Mouse (Mus musculus): ENCODE measurements around the gene Nsd2. TPM values are rescaled to one million over a fixed set of nuclear protein-coding genes. Genes with fewer than 3 reads are reported as not detected.
A peak's percentile ranks its signal among the peaks of the same experiment; 100 is the strongest.

Nsd2 gene
- polyA plus RNA-seq, 1 experiment from 2014 or later: 26.9 TPM

- peak overlapping the region; percentile 98 for H3K9ac ChIP-seq
- peak overlapping the region; percentile 93 for H3K4me2 ChIP-seq
- peaks cover 9% of the 10 kb centered on the region; the same call in 1 of the 2 replicates for H3K36me3 ChIP-seq (replicated peaks)
- H3K27ac ChIP-seq (replicated peaks): peak overlapping the region; percentile 92
- no peaks in the 10 kb centered on the region for H3K9me3 ChIP-seq (replicated peaks)
- WGBS (ENCODE audit: insufficient replicate concordance): 25% methylated on average over 9 of the region's 9 CpGs
- H3K27me3 ChIP-seq: no peaks in the 10 kb centered on the region
- H3K4me3 ChIP-seq (replicated peaks): peak overlapping the region; percentile 100
- peaks cover 57% of the 10 kb centered on the region for H3K4me1 ChIP-seq (replicated peaks)
- no peak for ATAC-seq (ENCODE audit: insufficient read depth)
Observed at GRCm38 (mm10) chr5:33819141-33819875, 1.2 kb upstream of the Nsd2 start.

DNA sequence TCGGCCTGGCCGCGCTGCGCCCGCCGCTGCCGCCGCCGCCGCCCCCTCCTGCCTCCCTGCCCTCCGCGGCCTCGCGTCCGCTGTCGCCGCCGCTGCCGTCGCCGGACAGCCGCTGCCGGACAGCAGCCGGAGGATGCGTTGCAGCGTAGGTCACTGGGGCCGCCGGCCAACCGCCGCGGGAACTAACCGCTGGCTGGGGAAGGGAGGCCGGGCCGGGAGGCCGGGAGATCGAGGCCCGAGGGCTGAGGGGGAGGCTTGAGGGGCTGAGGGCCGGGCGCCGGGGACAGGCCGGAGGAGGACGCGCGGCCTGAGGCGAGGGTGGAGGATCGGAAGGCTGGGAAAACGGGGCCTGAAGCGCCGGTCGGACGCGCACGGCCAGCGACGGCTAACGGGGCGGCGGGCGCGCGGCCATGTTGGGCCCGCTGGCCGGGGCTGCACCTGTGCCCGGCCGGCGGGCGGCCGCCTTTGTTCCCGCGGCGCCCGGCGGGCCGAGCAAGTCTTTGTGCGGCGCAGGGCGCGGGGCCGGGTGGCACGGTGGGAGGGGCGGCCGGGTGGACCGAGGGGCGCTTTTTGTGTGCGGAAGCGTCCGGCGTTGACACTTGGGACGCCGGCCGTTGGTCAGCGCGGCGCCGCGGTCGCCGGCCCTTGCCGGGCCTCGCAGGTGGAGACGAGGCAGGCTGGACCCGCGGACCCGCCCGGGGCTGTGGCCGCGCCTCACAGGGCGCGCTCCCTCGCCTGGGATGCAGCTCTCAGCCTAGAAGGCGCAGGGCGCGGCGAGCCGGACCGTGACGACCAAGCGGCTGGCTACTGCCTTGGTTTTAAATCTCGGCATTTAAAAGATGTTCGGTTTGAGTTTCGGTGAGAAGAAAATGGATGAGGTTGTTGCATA lies 452 bp downstream of the Nsd2 start:
- Histone ChIP-seq H3K9me3 (replicated peaks) (no peaks in the 10 kb centered on the region), H3K27me3 (no peaks in the 10 kb centered on the region), H3K4me1 (replicated peaks) (peaks cover 71% of the 10 kb centered on the region), H3K4me3 (replicated peaks) (peak overlapping the region; percentile 100), H3K9ac (peak overlapping the region; percentile 98), H3K27ac (replicated peaks) (peak overlapping the region; percentile 92), H3K4me2 (peak overlapping the region; percentile 93), H3K36me3 (replicated peaks) (peaks cover 20% of the 10 kb centered on the region)
- peak; percentile 53 for ATAC-seq (ENCODE audit: insufficient read depth)
- under 1% methylated on average over 120 of the region's 121 CpGs for WGBS (ENCODE audit: insufficient replicate concordance)

DNA sequence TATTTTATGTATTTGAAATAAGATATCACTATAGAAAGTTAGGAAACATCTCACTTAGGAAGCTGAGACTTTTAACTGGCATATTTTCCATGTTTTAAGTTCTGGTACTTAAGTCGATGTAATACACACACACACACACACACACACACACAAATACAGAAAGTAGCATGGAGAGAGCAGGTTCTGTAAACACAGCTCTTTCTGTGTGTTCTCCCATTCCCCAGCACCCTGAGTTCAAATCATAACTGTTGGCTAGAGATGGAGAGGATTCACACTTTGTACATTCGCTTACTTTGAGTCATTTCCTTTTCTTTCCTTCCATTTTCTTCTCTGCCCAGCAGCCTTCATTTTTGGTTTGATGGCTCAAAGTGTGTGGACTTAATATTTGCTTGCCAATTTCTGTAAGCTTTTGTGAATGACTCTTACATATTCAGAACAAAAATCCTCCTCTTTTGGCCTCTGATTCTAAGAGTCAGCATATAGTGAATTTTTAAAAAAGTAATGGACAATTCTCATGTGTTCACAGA lies 1.4 kb downstream of the Nsd2 start:
- Histone ChIP-seq H3K4me1 (replicated peaks) (peaks cover 62% of the 10 kb centered on the region), H3K9me3 (replicated peaks) (no peaks in the 10 kb centered on the region), H3K9ac (peak overlapping the region; percentile 98), H3K27me3 (no peaks in the 10 kb centered on the region), H3K4me2 (peak overlapping the region; percentile 93), H3K27ac (replicated peaks) (no peak overlapping the region), H3K4me3 (replicated peaks) (peak overlapping the region; percentile 100), H3K36me3 (replicated peaks) (peaks cover 25% of the 10 kb centered on the region)
- WGBS (ENCODE audit: insufficient replicate concordance): 28% methylated on average over 2 of the region's 2 CpGs
- no peak for ATAC-seq (ENCODE audit: insufficient read depth)

GRCm38 (mm10) chr5:33822456-33822855 lies 1.9 kb downstream of the Nsd2 start:
- WGBS (ENCODE audit: insufficient replicate concordance): 33% methylated on average over 3 of the region's 3 CpGs
- Histone ChIP-seq H3K4me3 (replicated peaks) (peak overlapping the region; percentile 100), H3K4me1 (replicated peaks) (peaks cover 58% of the 10 kb centered on the region), H3K36me3 (replicated peaks) (peaks cover 30% of the 10 kb centered on the region), H3K4me2 (peak overlapping the region; percentile 93), H3K27ac (replicated peaks) (no peak overlapping the region), H3K27me3 (no peaks in the 10 kb centered on the region), H3K9ac (peak overlapping the region; percentile 98; the same call in 1 of the 2 replicates), H3K9me3 (replicated peaks) (no peaks in the 10 kb centered on the region)
- ATAC-seq (ENCODE audit: insufficient read depth): no peak

GRCm38 (mm10) chr5:33826001-33826400 lies 5.5 kb downstream of the Nsd2 start:
- Histone ChIP-seq H3K4me3 (replicated peaks) (no peak overlapping the region), H3K27me3 (no peaks in the 10 kb centered on the region), H3K36me3 (replicated peaks) (peaks cover 42% of the 10 kb centered on the region), H3K9ac (no peak overlapping the region), H3K4me1 (replicated peaks) (peaks cover 58% of the 10 kb centered on the region), H3K9me3 (replicated peaks) (no peaks in the 10 kb centered on the region), H3K27ac (replicated peaks) (no peak overlapping the region), H3K4me2 (no peak overlapping the region)
- ATAC-seq (ENCODE audit: insufficient read depth): no peak

DNA sequence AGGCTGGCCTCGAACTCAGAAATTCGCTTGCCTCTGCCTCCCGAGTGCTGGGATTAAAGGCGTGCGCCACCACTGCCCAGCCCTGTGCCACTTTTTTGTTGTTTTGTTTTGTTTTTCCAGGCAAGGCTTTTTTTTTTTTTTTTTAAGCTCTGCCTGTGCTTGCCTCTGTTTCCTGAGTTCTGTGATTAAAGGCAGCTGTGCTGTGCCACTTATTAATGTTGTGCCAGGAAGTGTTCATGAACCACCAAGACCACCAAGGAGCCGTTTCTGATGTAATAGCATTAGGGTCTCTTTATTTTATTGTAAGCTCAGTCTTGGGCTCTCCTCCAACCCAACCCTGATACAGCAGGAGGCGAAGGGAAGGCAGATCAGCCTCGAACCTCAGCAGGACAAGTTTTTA lies 7.6 kb downstream of the Nsd2 start:
- Histone ChIP-seq H3K27ac (replicated peaks) (no peak overlapping the region), H3K9ac (no peak overlapping the region), H3K36me3 (replicated peaks) (peaks cover 43% of the 10 kb centered on the region), H3K9me3 (replicated peaks) (no peaks in the 10 kb centered on the region), H3K4me3 (replicated peaks) (no peak overlapping the region), H3K4me1 (replicated peaks) (peaks cover 46% of the 10 kb centered on the region), H3K4me2 (no peak overlapping the region), H3K27me3 (no peaks in the 10 kb centered on the region)
- ATAC-seq (ENCODE audit: insufficient read depth): no peak
- 73% methylated on average over 8 of the region's 8 CpGs for whole genome bisulfite sequencing (ENCODE audit: insufficient replicate concordance)

DNA sequence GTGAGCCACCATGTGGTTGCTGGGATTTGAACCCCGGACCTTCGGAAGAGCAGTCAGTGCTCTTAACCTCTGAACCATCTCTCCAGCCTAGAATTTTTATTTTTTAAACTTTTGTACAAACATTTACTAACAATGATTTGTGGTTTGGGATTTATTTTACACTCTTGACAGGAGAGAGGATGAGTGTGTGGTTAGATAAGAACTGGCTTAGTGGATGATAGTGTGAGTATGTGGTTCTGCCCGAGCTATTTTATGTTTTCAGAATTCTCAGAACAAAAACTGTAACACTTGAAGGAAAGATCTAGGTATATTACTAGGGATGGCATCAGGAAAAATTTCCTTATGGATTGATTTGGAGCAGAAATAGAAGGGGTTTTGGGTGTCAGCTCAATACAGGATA lies 9.4 kb downstream of the Nsd2 start:
- Histone ChIP-seq H3K9ac (no peak overlapping the region), H3K27me3 (no peaks in the 10 kb centered on the region), H3K4me1 (replicated peaks) (peaks cover 31% of the 10 kb centered on the region), H3K4me3 (replicated peaks) (no peak overlapping the region), H3K27ac (replicated peaks) (no peak overlapping the region), H3K36me3 (replicated peaks) (peaks cover 30% of the 10 kb centered on the region), H3K4me2 (no peak overlapping the region), H3K9me3 (replicated peaks) (no peaks in the 10 kb centered on the region)
- WGBS (ENCODE audit: insufficient replicate concordance): 60% methylated on average over 3 of the region's 3 CpGs
- no peak for ATAC-seq (ENCODE audit: insufficient read depth)

DNA sequence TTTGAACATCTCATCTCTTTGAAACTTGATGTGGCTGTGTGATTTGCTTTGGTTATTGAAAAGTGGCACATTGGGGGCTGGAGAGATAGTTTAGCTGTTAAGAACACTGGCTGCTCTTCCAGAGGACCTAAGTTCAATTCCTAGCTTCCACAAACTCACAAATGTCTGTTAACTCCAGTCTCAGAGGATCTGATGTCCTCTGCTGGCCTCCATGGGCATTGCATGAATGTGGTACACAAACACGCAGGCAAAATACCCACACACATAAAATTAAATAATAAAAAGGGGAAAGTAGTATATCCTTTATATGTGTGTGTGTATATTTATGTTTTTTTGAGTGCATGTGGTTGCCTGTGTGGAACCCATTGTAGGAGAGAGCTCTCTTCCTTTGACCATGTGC lies 10.3 kb downstream of the Nsd2 start:
- Histone ChIP-seq H3K4me3 (replicated peaks) (no peak overlapping the region), H3K4me1 (replicated peaks) (peaks cover 23% of the 10 kb centered on the region), H3K27me3 (no peaks in the 10 kb centered on the region), H3K36me3 (replicated peaks) (peaks cover 30% of the 10 kb centered on the region), H3K4me2 (no peak overlapping the region), H3K9me3 (replicated peaks) (no peaks in the 10 kb centered on the region), H3K9ac (no peak overlapping the region), H3K27ac (replicated peaks) (no peak overlapping the region)
- no peak for ATAC-seq (ENCODE audit: insufficient read depth)
- 72% methylated on average over 1 of the region's 1 CpGs for WGBS (ENCODE audit: insufficient replicate concordance)

DNA sequence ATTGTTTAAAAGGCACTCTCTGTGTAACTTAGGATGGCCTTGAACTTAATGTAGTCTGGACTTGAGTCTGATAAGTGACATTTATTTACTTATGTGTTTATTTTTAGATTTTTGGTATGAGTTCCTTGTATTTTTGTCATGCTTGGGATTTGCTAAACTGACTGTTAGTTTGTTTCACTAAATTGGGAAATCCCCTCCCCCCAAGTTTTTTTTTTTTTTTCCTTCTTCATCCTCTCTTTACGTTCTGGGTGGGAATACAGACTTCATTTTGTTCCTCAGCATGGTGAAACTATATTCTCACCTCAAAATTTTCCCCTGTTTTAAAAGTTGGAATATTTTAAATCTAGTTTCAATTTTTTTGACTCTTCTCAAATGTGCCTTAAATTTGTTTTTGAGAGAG lies 20.8 kb downstream of the Nsd2 start:
- H3K9me3 ChIP-seq (replicated peaks): no peaks in the 10 kb centered on the region
- no peaks in the 10 kb centered on the region for H3K27me3 ChIP-seq
- no peak overlapping the region for H3K4me3 ChIP-seq (replicated peaks)
- H3K4me2 ChIP-seq: no peak overlapping the region
- no peak for ATAC-seq (ENCODE audit: insufficient read depth)
- no peak overlapping the region for H3K27ac ChIP-seq (replicated peaks)
- peaks cover 69% of the 10 kb centered on the region for H3K36me3 ChIP-seq (replicated peaks)
- 79% methylated on average over 1 of the region's 1 CpGs for whole genome bisulfite sequencing (ENCODE audit: insufficient replicate concordance)
- no peak overlapping the region for H3K9ac ChIP-seq
- 0 out of 2 replicates have a peak, but pooled peaks cover 3% of the 10 kb centered on the region for H3K4me1 ChIP-seq (replicated peaks)

DNA sequence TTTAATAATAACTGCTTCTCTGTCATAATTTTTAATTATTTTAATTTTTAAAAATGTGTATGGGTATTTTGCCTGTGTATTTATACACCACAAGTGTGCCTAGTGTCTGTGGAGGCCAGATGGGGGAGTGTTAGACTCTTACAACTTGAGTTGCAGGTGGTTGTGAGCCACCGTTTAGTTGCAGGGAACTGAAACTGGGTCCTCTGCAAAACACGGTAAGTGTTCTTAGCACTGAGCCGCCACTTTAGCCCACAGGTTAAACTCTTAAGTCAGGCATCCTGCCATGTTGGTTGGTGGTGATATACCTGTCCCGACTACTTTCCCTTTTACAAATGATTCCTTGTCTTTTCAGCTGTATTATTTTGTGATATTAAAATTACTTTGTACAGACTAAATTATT lies 22.0 kb downstream of the Nsd2 start:
- Histone ChIP-seq H3K4me1 (replicated peaks) (no peaks in the 10 kb centered on the region), H3K4me3 (replicated peaks) (no peak overlapping the region), H3K27me3 (no peaks in the 10 kb centered on the region), H3K4me2 (no peak overlapping the region), H3K27ac (replicated peaks) (no peak overlapping the region), H3K36me3 (replicated peaks) (peaks cover 67% of the 10 kb centered on the region), H3K9me3 (replicated peaks) (no peaks in the 10 kb centered on the region), H3K9ac (no peak overlapping the region)
- no peak for ATAC-seq (ENCODE audit: insufficient read depth)
- 83% methylated on average over 4 of the region's 4 CpGs for WGBS (ENCODE audit: insufficient replicate concordance)

DNA sequence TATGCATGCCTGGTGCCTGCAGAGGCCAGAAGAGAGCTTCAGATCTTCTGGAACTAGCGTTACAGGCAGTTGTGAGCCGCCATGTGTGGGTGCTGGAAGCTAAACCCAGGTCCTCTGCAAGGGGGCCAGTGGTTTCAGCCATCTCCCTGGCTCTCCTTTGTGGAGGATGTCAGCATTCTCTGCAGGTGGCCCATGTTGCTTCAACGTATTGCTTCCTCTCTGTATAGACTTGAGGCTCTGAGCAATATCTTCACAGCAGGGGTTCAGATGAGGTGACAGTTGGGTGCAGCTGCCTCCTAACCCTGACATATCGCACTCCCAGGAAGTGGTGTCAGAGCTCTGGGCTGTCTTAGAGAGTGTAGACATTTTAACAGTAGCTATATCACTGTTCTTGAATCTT lies 30.9 kb downstream of the Nsd2 start:
- Histone ChIP-seq H3K4me1 (replicated peaks) (no peaks in the 10 kb centered on the region), H3K9me3 (replicated peaks) (no peaks in the 10 kb centered on the region), H3K9ac (no peak overlapping the region), H3K27ac (replicated peaks) (no peak overlapping the region), H3K27me3 (no peaks in the 10 kb centered on the region), H3K36me3 (replicated peaks) (peaks cover 82% of the 10 kb centered on the region), H3K4me3 (replicated peaks) (no peak overlapping the region), H3K4me2 (no peak overlapping the region)
- 88% methylated on average over 4 of the region's 4 CpGs for WGBS (ENCODE audit: insufficient replicate concordance)
- ATAC-seq (ENCODE audit: insufficient read depth): no peak
